Mouse (Mus musculus) thymus, adult 2 months (tissue): ENCODE measurements at regions not wholly inside any gene's neighbourhood (a gene's known extent, or its start where the extent isn't known, plus 50 kb on each side); places are given as distances from the start of the nearest gene placed in this dataset.

Source experiments
- CTCF ChIP-seq: fragments of 200-500 bp; IDR thresholded peaks from 2 replicates; pipeline ENCODE4 v1.5.1; 2012; ENCODE audit warnings: mild to moderate bottlenecking, control low read depth, low read length, moderate library complexity, borderline replicate concordance; ENCODE audit not compliant: control insufficient read depth, poor library complexity, insufficient read depth; ENCODE audit errors: extremely low read depth
- POLR2A ChIP-seq: fragments of 200-500 bp; IDR thresholded peaks from 2 replicates; pipeline ENCODE4 v1.6.1; 2012; ENCODE audit warnings: mild to moderate bottlenecking, low read length, control low read depth, moderate library complexity; ENCODE audit not compliant: control insufficient read depth, poor library complexity, insufficient read depth; ENCODE audit errors: extremely low read depth

DNA sequence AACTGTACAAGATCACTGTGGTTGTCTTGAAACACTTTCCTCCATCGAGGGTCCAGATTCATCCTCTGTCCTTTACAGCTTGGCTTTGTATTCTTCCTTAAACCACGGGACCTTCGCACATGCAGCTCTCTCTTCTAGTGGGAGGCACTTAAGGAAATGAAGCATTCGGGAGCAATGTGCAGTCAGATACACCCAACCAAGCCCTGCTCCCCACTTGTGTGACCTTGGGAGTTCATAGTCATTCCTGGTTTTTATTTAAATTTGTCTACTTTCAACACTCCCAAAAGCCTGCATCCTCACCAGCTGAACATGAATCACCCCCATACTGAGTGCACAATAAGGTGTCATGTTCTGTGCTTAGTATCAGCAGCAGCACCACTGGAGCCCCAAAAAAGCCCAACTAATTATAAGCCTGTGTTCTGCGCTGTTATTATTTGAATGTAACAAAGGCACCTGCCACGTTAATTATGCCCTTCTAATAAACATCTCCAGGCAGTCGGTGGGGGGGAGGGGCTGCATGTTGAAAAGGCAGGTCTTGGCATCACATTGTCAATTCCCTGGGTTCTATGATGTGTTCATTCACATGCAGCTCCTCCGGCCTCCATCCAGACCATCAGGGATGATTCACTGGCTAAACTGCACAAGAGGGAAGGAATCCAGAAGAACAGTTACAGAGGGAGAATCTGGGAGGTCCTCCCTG is 524.6 kb downstream of the 1810013L24Rik start:
- TF ChIP-seq CTCF (no peak), POLR2A (no peak)
